Mouse (Mus musculus) cerebellum, adult 2 months (tissue): ENCODE measurements at regions not wholly inside any gene's neighbourhood (a gene's known extent, or its start where the extent isn't known, plus 50 kb on each side); places are given as distances from the start of the nearest gene placed in this dataset.

Experiments used
- DNase-seq, 2 experiments: peaks; one replicate each; pipeline ENCODE4 v3.0.0; 2021
- H3K27ac ChIP-seq: fragments of 200-500 bp; 2 replicates; pipeline ENCODE4 v1.5.1; 2012; ENCODE audit warnings: low read length, control low read depth, inconsistent platforms; ENCODE audit not compliant: insufficient read depth
- H3K27me3 ChIP-seq: fragments of 200-500 bp; 2 replicates; pipeline ENCODE4 v1.6.1; 2012; ENCODE audit warnings: inconsistent platforms, mild to moderate bottlenecking, low read length, moderate library complexity; ENCODE audit not compliant: control insufficient read depth, insufficient read depth
- H3K4me1 ChIP-seq: fragments of 200-500 bp; 2 replicates; pipeline ENCODE4 v1.6.1; 2011; ENCODE audit warnings: low read length; ENCODE audit not compliant: control insufficient read depth, insufficient read depth
- H3K4me3 ChIP-seq: fragments of 200-500 bp; replicated peaks from 2 replicates; pipeline ENCODE3; 2011; ENCODE audit warnings: mild to moderate bottlenecking, low read depth, low read length, control low read depth; ENCODE audit not compliant: insufficient read depth
- CTCF ChIP-seq: fragments of 200-500 bp; IDR thresholded peaks from 2 replicates; pipeline ENCODE4 v1.5.1; 2011; ENCODE audit warnings: low read depth, mild to moderate bottlenecking, control low read depth, low read length, moderate library complexity, borderline replicate concordance; ENCODE audit not compliant: insufficient read depth
- POLR2A ChIP-seq: fragments of 200-500 bp; IDR thresholded peaks from 2 replicates; pipeline ENCODE4 v1.6.1; 2011; ENCODE audit warnings: low read length, control low read depth, borderline replicate concordance; ENCODE audit not compliant: insufficient read depth
- WGBS: fragments of 180-500 bp; shearing (Covaris S2); methylation state at CpG from one replicate; pipeline ENCODE4 v1.1.7; 2018; 5-methylcytosine and 5-hydroxymethylcytosine counted together

GRCm38 (mm10) chr15:102802265-102802813 is 80.4 kb upstream of the Calcoco1 start:
- no peak for TF ChIP-seq CTCF
- no peak for TF ChIP-seq POLR2A
- Histone ChIP-seq H3K27ac (no peak overlapping the region), H3K4me1 (no peaks in the 10 kb centered on the region), H3K4me3 (no peak overlapping the region), H3K27me3 (no peaks in the 10 kb centered on the region; the same call in 1 of the 2 replicates)
- WGBS = 47% methylated on average over 8 of the region's 8 CpGs
- DNase-seq = no peak

DNA sequence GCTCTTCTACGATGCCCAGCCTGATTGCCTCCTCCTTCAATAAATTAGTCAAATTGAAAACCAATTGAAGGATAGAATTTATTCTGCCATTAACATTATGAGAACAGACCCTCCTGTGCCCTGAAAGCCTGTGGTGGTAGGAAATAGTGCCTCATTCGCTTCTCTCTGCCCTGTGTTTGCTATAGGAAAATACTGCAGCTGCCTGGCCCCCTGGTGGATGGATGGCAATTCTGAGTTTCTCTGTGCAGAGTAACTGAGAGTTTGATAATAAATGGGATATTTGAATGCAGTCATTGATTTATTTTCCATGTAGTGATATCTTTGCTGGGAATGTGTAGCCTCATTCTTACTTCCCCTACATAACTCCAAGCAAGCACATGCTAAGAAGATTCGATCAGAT is 85.4 kb upstream of the Calcoco1 start:
- TF ChIP-seq CTCF (0 out of 2 replicates have a peak, but pooled peaks have one; percentile 10), POLR2A (no peak)
- no peaks in the 10 kb centered on the region; the same call in 1 of the 2 replicates for H3K27me3 ChIP-seq
- no peak overlapping the region for H3K27ac ChIP-seq
- H3K4me3 ChIP-seq = no peak overlapping the region
- no peak for DNase-seq
- no peaks in the 10 kb centered on the region for H3K4me1 ChIP-seq
- 59% methylated on average over 3 of the region's 3 CpGs for WGBS

GRCm38 (mm10) chr15:102819181-102819580 is 97.2 kb upstream of the Calcoco1 start:
- 81% methylated on average over 12 of the region's 12 CpGs for WGBS
- no peaks in the 10 kb centered on the region; the same call in 1 of the 2 replicates for H3K27me3 ChIP-seq

GRCm38 (mm10) chr15:102839688-102840087 is 81.2 kb upstream of the Hoxc13 start:
- Histone ChIP-seq H3K27ac (no peak overlapping the region), H3K4me1 (no peaks in the 10 kb centered on the region), H3K4me3 (no peak overlapping the region), H3K27me3 (no peaks in the 10 kb centered on the region)
- no peak for TF ChIP-seq CTCF
- TF ChIP-seq POLR2A = no peak
- DNase-seq = no peak
- WGBS = 61% methylated on average over 5 of the region's 5 CpGs

More at GRCm38 (mm10) chr15:102819181-102819580, 97.2 kb upstream of the Calcoco1 start:
- no peak for DNase-seq
- H3K4me3 ChIP-seq = no peak overlapping the region
- TF ChIP-seq POLR2A (no peak), CTCF (no peak)
- no peaks in the 10 kb centered on the region for H3K4me1 ChIP-seq
- no peak overlapping the region for H3K27ac ChIP-seq

- H3K27me3 ChIP-seq = no peaks in the 10 kb centered on the region
- no peak overlapping the region for H3K27ac ChIP-seq
- H3K4me1 ChIP-seq = no peaks in the 10 kb centered on the region
- no peak for TF ChIP-seq CTCF
- H3K4me3 ChIP-seq = no peak overlapping the region
- 83% methylated on average over 6 of the region's 6 CpGs for WGBS
- no peak for DNase-seq
These were observed 58.5 kb upstream of the Hoxc13 start for GRCm38 (mm10) chr15:102862374-102862773.

DNA sequence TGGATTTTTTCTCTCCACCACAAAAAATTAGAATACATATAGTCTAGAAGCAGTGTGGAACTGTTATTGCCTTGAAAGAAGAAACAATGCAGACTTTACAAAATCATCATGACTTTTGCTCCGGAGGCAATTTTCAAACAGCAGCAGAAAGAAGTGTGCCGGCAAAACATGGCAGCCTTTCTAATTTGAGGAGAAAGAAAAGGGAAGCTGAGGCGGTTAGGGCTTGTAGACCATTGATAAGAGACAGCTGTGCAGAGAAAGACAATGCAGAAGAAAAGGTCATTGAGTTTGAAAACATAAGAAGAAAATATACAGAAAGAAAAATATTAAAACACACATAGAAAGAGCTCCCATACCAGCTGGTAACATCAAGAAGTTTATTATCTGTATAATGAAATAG is 54.1 kb upstream of the Hoxc13 start:
- WGBS = 88% methylated on average over 3 of the region's 3 CpGs
- Histone ChIP-seq H3K4me1 (no peaks in the 10 kb centered on the region), H3K4me3 (no peak overlapping the region), H3K27ac (no peak overlapping the region), H3K27me3 (no peaks in the 10 kb centered on the region)
- no peak for DNase-seq
- TF ChIP-seq CTCF = no peak
- TF ChIP-seq POLR2A = no peak
